Mouse (Mus musculus) adrenal gland, adult 8-10 months (tissue): ENCODE results near the gene Hist1h2bh. TPM values are rescaled to one million over a fixed set of nuclear protein-coding genes. Genes with fewer than 3 reads are reported as not detected.

Source experiments
- DNase-seq: peaks from one replicate; pipeline ENCODE4 v3.0.0; 2022
- microRNA-seq, 2 experiments: library from miRNA; unstranded; fragments of <30 nt; microRNA quantifications; one replicate each; pipeline ENCODE4 v1.2.0; 2022
- total RNA-seq, 4 experiments: library from RNA; stranded (reverse); gene quantifications; 2 replicates each; pipeline ENCODE4 v1.2.4; 2022

The Hist1h2bh gene
- total RNA-seq, 4 experiments from 2014 or later: 2.2 to 3.4 (median 2.9) TPM

DNA sequence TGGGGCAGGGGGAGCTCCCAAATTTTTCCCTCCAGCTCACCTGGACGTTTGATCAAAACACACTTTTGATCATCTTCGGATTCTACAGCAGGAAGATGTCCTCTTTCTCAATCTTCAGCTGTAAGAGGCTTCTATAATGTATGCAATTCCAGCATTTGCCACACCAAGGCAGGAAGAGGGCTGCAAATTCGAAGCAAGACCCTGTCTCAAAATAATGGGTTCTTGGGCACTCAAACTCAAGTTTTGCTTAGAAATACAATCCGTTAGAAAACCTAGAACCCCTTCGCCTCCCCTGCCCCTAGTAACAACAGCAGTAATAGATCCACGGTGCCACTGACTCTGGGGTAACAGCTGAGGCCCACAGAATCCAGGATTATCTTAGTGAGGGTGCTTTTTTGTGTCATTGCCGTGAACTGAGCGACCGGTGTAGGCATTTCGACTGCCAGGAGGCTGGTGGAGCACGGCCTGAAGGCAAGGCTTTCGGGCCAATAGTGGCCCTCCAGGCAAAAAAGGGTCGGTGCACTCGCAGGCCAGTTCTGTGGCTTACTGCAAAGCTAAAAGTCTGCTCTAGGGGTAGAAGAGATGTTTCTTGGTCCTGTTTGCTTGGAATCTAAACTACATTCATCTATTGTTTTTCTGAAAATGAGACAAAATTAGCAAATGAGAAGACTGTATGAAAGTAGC lies 37.4 kb downstream of the Hist1h2bh start:
- DNase-seq: no peak

- no peak for DNase-seq
These were observed 39.4 kb downstream of the Hist1h2bh start for GRCm38 (mm10) chr13:23503797-23504196.

GRCm38 (mm10) chr13:23502916-23503315 lies 40.3 kb downstream of the Hist1h2bh start:
- no peak for DNase-seq

- no peak for DNase-seq
These were observed 41.1 kb downstream of the Hist1h2bh start for GRCm38 (mm10) chr13:23502031-23502567.

GRCm38 (mm10) chr13:23501511-23501910 lies 41.7 kb downstream of the Hist1h2bh start:
- no peak for DNase-seq

GRCm38 (mm10) chr13:23500424-23501200 lies 42.6 kb downstream of the Hist1h2bh start:
- no peak for DNase-seq

DNA sequence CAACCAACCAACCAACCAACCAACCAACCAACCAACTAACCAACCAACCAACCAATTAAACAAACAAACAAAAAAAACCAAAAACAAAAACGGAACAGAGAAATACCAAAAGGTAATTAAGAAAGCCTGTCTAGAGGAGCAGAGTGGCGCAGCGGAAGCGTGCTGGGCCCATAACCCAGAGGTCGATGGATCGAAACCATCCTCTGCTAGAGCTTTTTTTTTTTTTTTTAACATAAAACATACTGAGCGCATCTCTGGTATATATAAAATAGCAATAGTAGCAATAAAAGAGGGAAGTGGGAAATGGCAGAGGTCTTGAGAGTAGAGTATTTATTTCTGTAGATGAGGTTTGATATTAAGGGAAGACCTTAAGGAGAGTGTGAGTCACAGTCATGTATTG lies 43.2 kb downstream of the Hist1h2bh start:
- no peak for DNase-seq

DNA sequence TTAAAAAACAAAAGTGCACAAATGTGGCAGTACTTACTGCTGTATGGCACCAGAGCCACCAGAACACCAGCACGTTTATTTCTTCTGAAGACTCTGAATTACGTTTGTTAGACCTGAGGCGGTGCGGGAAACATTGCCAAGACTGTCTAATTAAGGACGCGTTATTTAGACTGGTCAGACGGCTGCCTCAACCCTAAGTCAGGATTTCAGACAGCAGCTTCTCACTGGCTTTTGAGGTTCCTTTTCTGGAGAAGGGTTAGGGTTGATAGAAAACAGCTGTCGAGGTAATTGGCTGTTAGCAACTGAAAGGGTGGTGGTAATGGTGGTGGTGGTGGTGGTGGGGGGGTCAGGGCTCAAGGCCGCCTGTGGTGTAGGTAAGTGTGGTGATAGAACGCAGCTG lies 44.5 kb downstream of the Hist1h2bh start:
- no peak for DNase-seq

DNA sequence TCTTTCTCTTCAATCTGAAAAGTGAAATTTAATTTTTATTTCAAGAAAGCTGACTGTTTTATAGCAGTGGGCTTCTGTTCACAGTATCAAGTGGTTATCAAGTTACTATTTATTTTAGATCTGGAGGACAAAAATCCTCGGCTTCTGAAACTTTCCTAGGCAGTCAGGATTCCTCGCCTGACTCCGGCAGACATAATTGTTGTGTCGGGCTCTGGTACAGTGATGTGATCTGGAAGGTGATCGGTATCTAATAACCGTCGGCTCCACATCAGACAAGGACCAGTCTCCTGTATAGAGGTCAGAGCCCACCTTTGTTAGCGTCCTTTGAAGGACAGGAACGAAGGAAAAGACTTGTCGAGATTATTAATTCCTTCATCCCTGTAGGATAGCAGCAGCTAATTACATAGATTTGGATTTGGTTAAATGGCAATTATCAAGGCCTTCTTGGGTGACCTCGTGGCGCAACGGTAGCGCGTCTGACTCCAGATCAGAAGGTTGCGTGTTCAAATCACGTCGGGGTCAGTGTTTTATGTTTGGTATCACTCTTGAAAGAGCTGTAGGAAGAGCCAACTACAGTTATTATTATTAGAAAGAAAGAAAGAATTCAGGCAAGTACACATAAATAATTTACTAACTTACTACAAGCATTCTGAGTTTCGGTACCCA lies 45.4 kb downstream of the Hist1h2bh start:
- no peak for DNase-seq

DNA sequence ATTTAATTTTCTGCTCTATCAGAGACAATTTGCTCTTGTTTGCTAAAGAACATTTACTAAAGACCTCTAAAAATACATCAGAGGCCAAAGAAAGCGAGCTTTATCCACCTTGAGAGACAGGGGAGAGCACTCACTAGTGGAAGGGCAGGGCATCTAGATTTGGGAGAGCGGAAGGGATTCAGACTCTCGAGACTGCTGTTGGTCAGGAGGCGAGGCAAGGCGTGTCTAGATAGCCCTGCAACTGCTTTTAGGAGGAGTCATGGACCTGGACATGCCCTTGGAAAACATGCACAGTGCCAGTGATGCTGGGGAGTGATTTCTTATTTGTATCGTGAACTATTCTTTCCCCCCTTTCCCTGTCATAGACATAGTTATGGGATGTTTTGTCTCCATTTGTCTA lies 47.7 kb downstream of the Hist1h2bh start:
- DNase-seq: no peak

DNA sequence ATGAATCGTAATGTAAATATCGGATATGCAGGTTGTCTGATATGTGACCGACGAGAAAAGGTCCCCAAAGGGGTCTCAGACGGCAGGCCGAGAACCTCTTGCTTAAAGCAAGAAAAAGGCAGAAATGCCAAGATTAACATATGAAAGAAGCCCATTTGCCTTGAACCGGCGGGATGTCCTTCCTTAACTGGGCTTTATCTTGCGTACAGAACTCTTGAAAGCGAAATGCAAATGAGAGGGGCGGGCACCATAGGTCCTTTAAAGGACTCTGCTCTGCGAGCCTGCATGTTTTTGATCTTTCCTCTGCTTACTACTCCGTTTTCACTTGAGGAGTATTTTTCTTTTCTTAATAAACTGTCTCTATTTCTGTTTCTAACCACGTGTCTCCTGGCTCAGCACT lies 51.2 kb downstream of the Hist1h2bh start:
- DNase-seq: no peak

Small RNAs within 50 kb of the gene (microRNA-seq; reads per million reads assigned to microRNA genes)
- gene Gm44297 (0 reads per million in 2 experiments), gene Gm44359 (0 reads per million in 2 experiments), gene Gm44394 (0 reads per million in 2 experiments), gene n-TStga1 (0 to 0.67 reads per million in 2 experiments)

Other genes starting within 250 kb of the Hist1h2bh start
- gene Zfp322a, start 174.2 kb downstream of the Hist1h2bh start, total RNA-seq: 10 to 100 TPM; 20.0 to 26.5 (median 23.6) TPM
- 1 to 10 TPM; 6.5 to 7.8 (median 7.1) TPM for gene Abt1, start 119.5 kb downstream of the Hist1h2bh start, total RNA-seq
- not detected for gene Btn1a1, start 77.5 kb downstream of the Hist1h2bh start, total RNA-seq
- not detected for gene Btn2a2, start 54.5 kb downstream of the Hist1h2bh start, total RNA-seq
- gene Hist1h4h, start 12.3 kb downstream of the Hist1h2bh start, total RNA-seq: 100 to 1,000 TPM; 381 to 523 (median 406) TPM
- 10 to 100 TPM in 3 of 4 experiments, 1 to 10 TPM in 1; 8.2 to 20.8 (median 16.2) TPM for gene Hist1h2af, start 9.5 kb downstream of the Hist1h2bh start, total RNA-seq
- 1 to 10 TPM; 3.2 to 5.6 (median 4.7) TPM for gene Hist1h3g, start 8.0 kb downstream of the Hist1h2bh start, total RNA-seq
- 10 to 100 TPM; 16.8 to 22.6 (median 20.7) TPM for gene Hist1h3f, start 660 bp upstream of the Hist1h2bh start, total RNA-seq
- 10 to 100 TPM; 54.2 to 65.8 (median 58.8) TPM for gene Hist1h4f, start 8.3 kb upstream of the Hist1h2bh start, total RNA-seq
- 1 to 10 TPM; 2.2 to 3.9 (median 3.1) TPM for gene Hist1h1d, start 9.9 kb upstream of the Hist1h2bh start, total RNA-seq
- 10 to 100 TPM; 48.1 to 62.5 (median 53.5) TPM for gene Hist1h3e, start 19.0 kb upstream of the Hist1h2bh start, total RNA-seq
- gene Hist1h2ae, start 27.8 kb upstream of the Hist1h2bh start, total RNA-seq: 1 to 10 TPM; 4.5 to 9.9 (median 6.6) TPM
- gene Hist1h2bg, start 28.0 kb upstream of the Hist1h2bh start, total RNA-seq: 10 to 100 TPM; 55.2 to 81.2 (median 75.0) TPM
- 10 to 100 TPM; 18.7 to 29.5 (median 23.2) TPM for gene Hist1h2bf, start 30.8 kb upstream of the Hist1h2bh start, total RNA-seq
- 1 to 10 TPM; 4.8 to 9.8 (median 5.8) TPM for gene Hist1h2ad, start 31.0 kb upstream of the Hist1h2bh start, total RNA-seq
- 1 to 10 TPM; 2.9 to 4.8 (median 3.3) TPM for gene Hist1h3d, start 32.4 kb upstream of the Hist1h2bh start, total RNA-seq
- 100 to 1,000 TPM; 116 to 151 (median 145) TPM for gene Hist1h4d, start 38.2 kb upstream of the Hist1h2bh start, total RNA-seq
- 10 to 100 TPM; 11.0 to 15.5 (median 13.2) TPM for gene Hist1h2be, start 77.7 kb upstream of the Hist1h2bh start, total RNA-seq
- 10 to 100 TPM; 61.3 to 77.8 (median 63.8) TPM for gene Hist1h1e, start 79.2 kb upstream of the Hist1h2bh start, total RNA-seq
- 1 to 10 TPM; 1.8 to 3.2 (median 2.3) TPM for gene Hist1h2ac, start 140.6 kb upstream of the Hist1h2bh start, total RNA-seq
- gene Hist1h2bc, start 140.8 kb upstream of the Hist1h2bh start, total RNA-seq: 100 to 1,000 TPM; 105 to 176 (median 135) TPM
- gene Hist1h1t, start 152.4 kb upstream of the Hist1h2bh start, total RNA-seq: under 1 TPM in 1 of 4 experiments, not detected in 3; 0.26 TPM
- gene Hist1h4c, start 155.1 kb upstream of the Hist1h2bh start, total RNA-seq: 10 to 100 TPM; 71.9 to 93.9 (median 88.6) TPM
- gene Hfe, start 167.5 kb upstream of the Hist1h2bh start, total RNA-seq: 10 to 100 TPM; 27.4 to 41.7 (median 33.5) TPM
- 100 to 1,000 TPM; 212 to 290 (median 255) TPM for gene Hist1h1c, start 195.4 kb upstream of the Hist1h2bh start, total RNA-seq
- gene Hist1h3c, start 202.2 kb upstream of the Hist1h2bh start, total RNA-seq: 10 to 100 TPM in 1 of 4 experiments, 1 to 10 TPM in 3; 4.3 to 10.9 (median 7.4) TPM
- 10 to 100 TPM; 14.8 to 24.3 (median 20.0) TPM for gene Hist1h2bb, start 203.3 kb upstream of the Hist1h2bh start, total RNA-seq
- gene Hist1h2ab, start 207.7 kb upstream of the Hist1h2bh start, total RNA-seq: 10 to 100 TPM; 24.0 to 37.5 (median 29.3) TPM
- 10 to 100 TPM; 18.1 to 29.8 (median 26.6) TPM for gene Hist1h3b, start 208.9 kb upstream of the Hist1h2bh start, total RNA-seq
- gene Hist1h4b, start 213.6 kb upstream of the Hist1h2bh start, total RNA-seq: 100 to 1,000 TPM in 1 of 4 experiments, 10 to 100 TPM in 3; 69.6 to 104 (median 91.8) TPM
- gene Hist1h4a, start 217.8 kb upstream of the Hist1h2bh start, total RNA-seq: 10 to 100 TPM; 18.1 to 29.1 (median 26.8) TPM
- 10 to 100 TPM; 28.7 to 37.4 (median 36.4) TPM for gene Hist1h3a, start 219.0 kb upstream of the Hist1h2bh start, total RNA-seq
- 10 to 100 TPM; 16.7 to 20.1 (median 18.6) TPM for gene Hist1h1a, start 220.3 kb upstream of the Hist1h2bh start, total RNA-seq
- under 1 TPM in 3 of 4 experiments, not detected in 1; 0.24 to 0.48 (median 0.26) TPM for gene Trim38, start 226.5 kb upstream of the Hist1h2bh start, total RNA-seq